Mouse (Mus musculus) WW6 (cell line): Measurements from ENCODE around the gene Hist1h2bf.
"Not testable (repeated sequence)": the region's sequence is repeated elsewhere in the genome, so short reads cannot be mapped to it uniquely, and the experiment has no call there.

Experiments
- DNase-seq: peaks from one replicate; pipeline ENCODE4 v3.0.0-alpha.2; 2013; ENCODE audit warnings: low read depth, low spot score

The Hist1h2bf gene

GRCm38 (mm10) chr13:23571504-23572217 is 2.3 kb downstream of the Hist1h2bf start:
- not testable (repeated sequence) for DNase-seq

DNA sequence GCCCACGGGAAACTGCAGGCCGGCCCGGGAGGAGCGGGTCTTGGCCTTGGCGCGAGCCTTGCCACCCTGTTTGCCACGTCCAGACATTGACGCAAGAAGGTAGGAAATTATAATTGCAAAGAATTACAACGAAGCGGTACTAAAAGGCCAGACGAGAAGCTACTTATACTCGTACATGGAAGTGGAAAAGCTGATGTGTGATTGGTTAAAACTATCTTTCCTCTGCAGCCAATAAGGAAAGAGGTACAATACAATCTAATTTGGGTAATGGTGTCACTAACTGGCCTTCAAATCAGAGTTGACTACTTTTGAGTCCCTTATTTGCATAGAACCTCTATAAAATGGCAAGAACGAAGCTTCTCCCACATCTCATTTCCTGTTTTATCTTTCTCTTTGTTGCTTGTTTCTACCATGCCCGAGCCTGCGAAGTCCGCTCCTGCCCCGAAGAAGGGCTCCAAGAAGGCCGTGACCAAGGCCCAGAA is 2.9 kb downstream of the Hist1h2bf start, which contains the start of the genes Hist1h2ae and Hist1h2bg:
Hist1h2ae (minus strand) TSS at position 199 of the 482 bp plus-strand sequence.
Hist1h2bg (plus strand) TSS at position 375 of the 482 bp plus-strand sequence.
- DNase-seq = no peak

DNA sequence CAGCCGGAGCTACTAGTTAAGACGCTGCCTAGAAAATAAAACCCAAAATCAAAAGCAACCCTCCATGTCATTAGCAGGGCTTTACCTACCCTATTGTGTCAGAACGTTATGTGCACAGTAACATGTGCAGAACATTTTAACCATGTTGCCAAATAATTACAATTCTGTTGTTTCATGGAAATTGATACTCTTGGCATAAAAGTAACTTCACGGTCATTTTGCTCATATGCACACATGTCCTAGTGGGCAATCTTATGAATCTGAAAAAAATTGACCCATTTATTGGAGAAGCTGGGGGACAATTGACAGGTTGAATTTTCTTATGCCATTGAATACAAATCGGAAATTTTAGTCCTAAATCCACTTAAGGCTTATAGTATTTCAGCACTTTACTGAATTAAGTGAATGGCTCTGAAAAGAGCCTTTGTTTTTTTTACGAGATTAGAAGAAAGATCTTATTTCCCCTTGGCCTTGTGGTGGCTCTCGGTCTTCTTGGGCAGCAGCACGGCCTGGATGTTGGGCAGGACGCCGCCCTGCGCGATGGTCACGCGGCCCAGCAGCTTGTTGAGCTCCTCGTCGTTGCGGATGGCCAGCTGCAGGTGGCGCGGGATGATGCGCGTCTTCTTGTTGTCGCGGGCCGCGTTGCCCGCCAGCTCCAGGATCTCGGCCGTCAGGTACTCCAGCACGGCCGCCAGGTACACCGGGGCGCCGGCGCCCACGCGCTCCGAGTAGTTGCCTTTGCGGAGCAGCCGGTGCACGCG is 3.6 kb downstream of the Hist1h2bf start:
- DNase-seq = not testable (repeated sequence)

DNA sequence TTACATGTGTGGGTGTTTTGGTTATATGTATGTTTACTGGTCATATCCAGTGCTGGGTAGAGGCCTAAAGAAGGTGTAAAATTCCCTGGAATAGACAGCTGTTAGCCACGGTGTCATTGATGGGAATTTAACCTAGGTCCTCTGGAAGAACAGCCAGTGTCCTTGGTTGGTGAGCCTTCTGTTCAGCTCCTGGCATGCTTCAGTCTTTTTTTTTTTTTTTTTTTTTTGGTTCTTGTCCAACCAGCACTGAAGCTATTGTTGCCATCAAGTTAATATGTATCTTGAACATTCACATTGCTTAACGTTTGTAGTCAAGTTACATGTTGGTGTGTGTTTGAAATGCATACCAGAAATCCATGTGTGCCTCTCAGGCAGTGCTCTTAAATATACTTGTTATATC is 9.5 kb downstream of the Hist1h2bf start:
- no peak for DNase-seq

DNA sequence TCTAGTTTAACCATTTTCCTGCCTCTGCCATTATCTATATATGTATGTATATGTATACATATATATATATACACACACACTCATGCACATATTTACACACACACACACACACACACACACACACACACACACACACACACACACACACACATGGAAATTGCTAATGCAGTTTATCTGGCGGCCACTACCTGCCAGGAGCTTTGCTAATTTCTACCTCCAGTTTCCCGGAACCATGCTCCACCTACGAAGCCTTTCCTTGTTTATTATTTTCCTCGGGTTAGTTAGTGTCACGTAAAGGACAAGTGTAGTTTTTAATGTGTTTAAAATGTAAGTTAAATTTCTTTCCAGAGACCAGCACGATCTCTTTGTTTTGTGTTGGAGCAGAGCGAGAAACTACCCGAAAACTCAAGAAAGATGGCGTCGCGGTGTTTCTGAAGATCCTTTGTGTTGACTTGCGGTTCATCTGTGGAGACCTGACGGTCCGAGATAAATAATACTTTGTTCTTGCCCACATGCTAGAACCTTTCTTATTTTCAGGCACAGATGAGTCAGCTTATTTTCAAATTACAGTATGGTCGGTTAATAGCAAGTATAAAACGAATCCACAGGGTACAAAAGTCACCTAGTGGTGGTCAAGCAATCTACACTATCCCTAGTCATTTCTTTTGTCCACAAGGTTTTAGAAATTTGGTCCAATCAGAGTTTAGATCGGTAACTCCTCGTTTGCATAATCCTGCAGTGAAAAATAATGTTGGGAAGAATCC is 11.1 kb downstream of the Hist1h2bf start:
- DNase-seq = no peak

DNA sequence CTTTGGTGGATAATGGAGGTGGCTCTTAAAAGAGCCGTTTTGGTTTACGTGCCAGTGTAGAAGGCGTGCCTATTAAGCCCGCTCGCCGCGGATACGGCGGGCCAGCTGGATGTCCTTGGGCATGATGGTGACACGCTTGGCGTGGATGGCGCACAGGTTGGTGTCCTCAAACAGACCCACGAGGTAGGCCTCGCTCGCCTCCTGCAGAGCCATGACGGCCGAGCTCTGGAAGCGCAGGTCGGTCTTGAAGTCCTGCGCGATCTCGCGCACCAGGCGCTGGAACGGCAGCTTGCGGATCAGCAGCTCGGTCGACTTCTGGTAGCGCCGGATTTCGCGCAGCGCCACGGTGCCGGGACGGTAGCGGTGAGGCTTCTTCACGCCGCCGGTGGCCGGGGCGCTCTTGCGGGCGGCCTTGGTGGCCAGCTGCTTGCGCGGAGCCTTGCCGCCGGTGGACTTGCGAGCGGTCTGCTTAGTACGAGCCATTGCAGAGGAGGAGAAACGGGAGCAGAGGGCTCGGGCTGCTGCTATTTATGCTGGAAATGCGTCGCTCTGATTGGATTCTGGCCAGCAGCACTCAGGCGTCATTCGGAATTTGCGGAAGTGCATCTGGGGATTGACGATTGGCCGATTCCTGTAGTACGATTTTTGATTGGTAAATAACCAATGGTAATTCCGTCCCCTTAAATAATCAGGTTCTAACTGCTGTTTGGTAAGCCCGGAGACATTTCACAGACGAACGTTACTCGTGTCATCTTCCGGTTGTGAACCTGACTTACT is 11.9 kb downstream of the Hist1h2bf start, which contains the start of gene Hist1h3e:
Hist1h3e (minus strand) TSS at position 487 of the 777 bp plus-strand sequence.
- DNase-seq = not testable (repeated sequence)

- not testable (repeated sequence) for DNase-seq
These were observed 12.5 kb downstream of the Hist1h2bf start for GRCm38 (mm10) chr13:23561531-23561882.

GRCm38 (mm10) chr13:23560699-23561098 is 13.3 kb downstream of the Hist1h2bf start:
- not testable (repeated sequence) for DNase-seq

DNA sequence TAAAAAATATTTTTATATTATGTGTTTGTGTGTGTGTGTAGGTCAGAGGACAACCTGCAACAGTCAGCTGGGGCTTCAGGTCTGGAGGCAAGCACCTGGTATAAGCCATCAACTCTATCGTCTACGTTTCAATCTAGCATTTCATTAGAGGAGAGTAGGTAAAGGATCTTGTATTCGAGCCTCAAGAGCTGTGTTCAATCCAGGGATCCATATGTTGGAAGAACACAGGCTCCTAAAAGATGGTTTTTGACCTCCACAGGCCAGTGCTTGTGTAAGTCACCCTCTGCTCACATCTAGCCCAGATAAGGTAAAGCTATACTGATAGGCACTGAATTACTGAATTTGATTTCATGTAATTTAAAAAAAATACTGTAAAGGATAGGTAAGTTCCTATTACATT is 17.1 kb downstream of the Hist1h2bf start:
- no peak for DNase-seq

DNA sequence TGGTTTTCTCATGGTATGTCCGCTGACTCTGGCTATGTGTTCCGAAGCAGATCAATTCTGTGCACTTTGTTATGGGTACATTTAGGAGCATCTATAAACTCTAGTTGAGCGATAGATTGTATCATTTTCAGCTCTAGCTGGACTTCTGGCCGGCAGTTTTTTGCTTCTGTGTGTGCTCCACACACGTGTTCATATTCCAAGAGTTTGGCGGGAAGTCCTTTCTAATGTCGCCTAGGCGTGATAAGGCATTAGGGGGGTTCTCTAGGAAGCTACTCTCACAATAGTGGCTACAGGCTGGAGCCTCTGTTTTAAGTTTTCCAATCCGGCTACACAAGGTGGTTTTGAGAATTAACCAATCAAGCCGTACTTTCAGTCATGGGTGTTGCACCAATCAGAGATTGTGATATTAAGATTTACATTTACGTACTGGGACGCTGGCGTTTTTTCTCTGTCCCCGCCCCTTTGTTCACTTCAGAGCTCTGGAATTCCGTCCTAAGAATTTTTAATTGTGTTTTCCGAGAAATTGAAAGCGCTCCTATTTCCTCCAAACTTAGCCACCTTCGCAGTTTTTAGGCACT is 18.1 kb downstream of the Hist1h2bf start:
- no peak for DNase-seq

GRCm38 (mm10) chr13:23554925-23555838 is 18.8 kb downstream of the Hist1h2bf start:
- DNase-seq = no peak

GRCm38 (mm10) chr13:23554393-23554792 is 19.6 kb downstream of the Hist1h2bf start:
- no peak for DNase-seq

DNA sequence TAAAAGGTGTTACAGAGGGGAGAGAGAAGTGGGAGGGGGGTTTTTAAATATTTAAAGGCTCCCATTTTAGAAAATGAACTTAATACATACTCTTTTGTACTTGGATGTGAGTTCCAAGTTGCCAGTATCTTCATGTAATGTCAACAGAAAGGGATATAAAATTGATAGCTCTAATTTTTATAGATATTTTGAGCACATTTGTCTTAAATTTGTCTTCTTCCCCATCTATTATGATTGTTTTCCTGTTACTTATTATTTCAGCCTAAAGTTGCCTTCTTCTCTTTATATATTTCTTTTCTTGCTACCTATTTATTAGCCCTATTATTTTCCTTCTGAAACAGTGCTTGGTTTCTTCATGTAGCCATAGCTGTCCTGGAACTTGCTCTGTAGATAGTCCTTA is 21.0 kb downstream of the Hist1h2bf start, which contains the start of gene Hist1h1d:
Hist1h1d (plus strand) TSS at position 301 of the 400 bp plus-strand sequence.
- DNase-seq = no peak

DNA sequence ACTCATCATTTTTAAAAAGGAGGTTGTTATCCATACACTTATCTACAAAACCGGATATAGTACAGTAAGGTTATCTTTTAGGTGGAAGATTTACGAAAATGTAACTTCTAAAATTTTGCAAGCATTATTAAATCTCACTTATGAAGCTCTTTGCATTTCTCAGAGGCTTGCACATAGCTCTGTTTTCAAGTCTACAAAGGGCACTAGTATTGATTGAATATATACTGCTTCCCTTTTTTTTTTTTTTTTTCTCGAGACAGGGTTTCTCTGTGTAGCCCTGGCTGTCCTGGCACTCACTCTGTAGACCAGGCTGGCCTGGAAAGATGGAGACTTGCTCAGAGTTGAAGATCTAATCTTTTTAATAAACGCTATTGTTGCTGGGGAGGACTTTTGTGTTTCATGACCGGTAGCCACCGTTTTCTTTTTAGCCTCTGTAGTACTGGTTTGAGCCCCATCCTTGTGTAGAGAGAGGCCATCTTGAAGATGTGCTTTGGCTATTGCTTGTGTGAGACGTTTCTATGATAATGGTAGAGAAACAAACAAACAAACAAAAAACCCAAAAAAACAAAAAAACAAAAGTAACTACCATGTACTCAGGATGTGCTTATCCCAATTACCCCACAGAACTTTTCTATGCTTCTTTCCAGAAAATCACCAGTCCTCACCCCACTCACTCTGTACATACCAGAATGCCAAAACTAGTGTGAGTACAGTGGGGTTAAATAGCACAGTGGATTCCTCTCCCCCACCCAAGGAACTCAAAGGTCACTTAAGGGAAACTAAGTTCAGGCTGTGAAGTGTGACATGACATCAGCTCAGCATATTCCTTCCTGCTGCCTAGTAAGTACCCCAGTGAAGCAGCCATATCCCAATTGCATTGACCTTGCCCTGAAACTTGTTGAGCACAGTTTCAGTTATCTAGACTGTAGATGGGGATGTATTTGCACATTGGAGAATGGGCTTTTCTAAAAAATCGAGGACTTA is 21.8 kb downstream of the Hist1h2bf start:
- no peak for DNase-seq

DNA sequence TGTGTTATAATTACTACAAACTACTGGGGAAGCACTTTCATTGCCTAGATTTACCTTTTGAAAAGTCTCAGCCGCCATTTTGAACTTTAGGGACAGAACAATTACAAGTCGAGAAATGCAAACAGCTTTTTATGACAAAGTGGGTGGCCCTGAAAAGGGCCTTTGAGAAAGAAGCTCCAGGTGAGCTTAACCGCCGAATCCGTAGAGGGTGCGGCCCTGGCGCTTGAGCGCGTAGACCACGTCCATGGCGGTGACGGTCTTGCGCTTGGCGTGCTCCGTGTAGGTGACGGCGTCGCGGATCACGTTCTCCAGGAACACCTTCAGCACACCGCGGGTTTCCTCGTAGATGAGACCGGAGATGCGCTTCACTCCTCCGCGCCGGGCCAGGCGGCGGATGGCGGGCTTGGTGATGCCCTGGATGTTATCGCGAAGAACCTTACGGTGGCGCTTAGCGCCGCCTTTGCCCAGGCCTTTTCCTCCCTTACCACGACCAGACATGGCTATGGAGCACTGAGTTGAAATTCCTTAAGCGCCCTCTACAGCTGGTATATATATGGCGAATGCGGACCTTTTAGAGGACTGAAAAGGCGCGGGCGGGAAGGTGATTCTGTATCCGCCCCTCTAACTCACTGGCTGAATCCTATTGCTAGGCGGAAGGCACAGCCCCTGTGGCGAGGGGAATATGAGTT is 22.7 kb downstream of the Hist1h2bf start, which contains the start of gene Hist1h4f:
Hist1h4f (minus strand) TSS at position 503 of the 689 bp plus-strand sequence.
- not testable (repeated sequence) for DNase-seq

- no peak for DNase-seq
These were observed 23.2 kb downstream of the Hist1h2bf start for GRCm38 (mm10) chr13:23550761-23551145.

DNA sequence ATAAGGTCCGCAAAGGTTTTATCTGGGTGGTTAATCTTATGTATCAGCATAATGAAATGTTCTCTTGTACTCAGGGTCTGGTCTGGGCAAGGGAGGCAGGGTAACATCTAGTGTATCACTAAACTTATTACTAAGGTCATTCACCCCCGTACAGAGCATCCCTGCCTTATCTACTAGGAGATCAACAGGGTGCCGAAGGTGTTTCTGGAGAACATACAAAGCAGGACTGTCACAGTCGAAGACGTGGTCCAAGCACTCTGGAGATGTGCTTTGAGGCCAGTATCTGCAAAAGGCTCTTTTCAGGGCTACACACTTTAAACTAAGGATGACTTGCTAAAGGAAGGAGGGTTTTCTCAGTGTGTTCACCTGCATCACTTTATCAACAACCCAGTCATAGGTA is 27.3 kb downstream of the Hist1h2bf start:
- DNase-seq = no peak

DNA sequence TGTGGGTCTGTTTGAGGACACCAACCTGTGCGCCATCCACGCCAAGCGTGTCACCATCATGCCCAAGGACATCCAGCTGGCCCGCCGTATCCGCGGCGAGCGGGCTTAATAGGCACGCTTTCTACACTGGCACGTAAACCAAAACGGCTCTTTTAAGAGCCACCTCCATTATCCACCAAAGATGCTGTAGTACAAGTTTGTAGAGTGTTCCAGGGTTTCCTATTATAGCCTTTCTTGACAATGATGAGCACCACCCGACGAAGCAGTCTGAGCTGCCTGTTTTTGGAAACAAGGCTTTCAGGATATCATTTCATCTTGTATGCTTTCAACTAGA is 29.2 kb downstream of the Hist1h2bf start:
- not testable (repeated sequence) for DNase-seq
